Mouse (Mus musculus) myocyte (in vitro differentiated cells): ENCODE measurements around the gene Clec2e.

ENCODE experiments used
- CEBPB ChIP-seq: IDR thresholded peaks from 2 replicates; pipeline ENCODE4 v1.6.1; 2011; ENCODE audit warnings: mild to moderate bottlenecking, moderate library complexity; ENCODE audit not compliant: poor library complexity, insufficient read depth, severe bottlenecking
- E2F4 ChIP-seq: IDR thresholded peaks from one replicate; pipeline ENCODE4 v1.6.1; 2011; ENCODE audit warnings: mild to moderate bottlenecking, control low read depth, moderate library complexity; ENCODE audit not compliant: insufficient read depth
- MAX ChIP-seq: IDR thresholded peaks from one replicate; pipeline ENCODE4 v1.6.1; 2011; ENCODE audit warnings: low read depth, mild to moderate bottlenecking, control low read depth
- MYOD1 ChIP-seq, 3 experiments: IDR thresholded peaks; one replicate each; pipeline ENCODE4 v1.6.1; 2011; ENCODE audit warnings: control low read depth in 2 of 3, low read depth in 2 of 3, mild to moderate bottlenecking in 2 of 3, moderate library complexity in 1 of 3; ENCODE audit not compliant: insufficient read length in 2 of 3, control insufficient read depth in 1 of 3
- POLR2A ChIP-seq: IDR thresholded peaks from one replicate; pipeline ENCODE4 v1.6.1; 2011; ENCODE audit warnings: low read depth, mild to moderate bottlenecking, control low read depth, moderate library complexity; ENCODE audit not compliant: insufficient read length
- POLR2AphosphoS2 ChIP-seq: IDR thresholded peaks from one replicate; pipeline ENCODE4 v1.6.1; 2011; ENCODE audit warnings: low read depth, control low read depth; ENCODE audit not compliant: insufficient read length
- REST ChIP-seq: IDR thresholded peaks from one replicate; pipeline ENCODE4 v1.6.1; 2011; ENCODE audit warnings: mild to moderate bottlenecking, control low read depth, moderate library complexity; ENCODE audit not compliant: insufficient read depth, insufficient read length
- SRF ChIP-seq: IDR thresholded peaks from one replicate; pipeline ENCODE4 v1.6.1; 2011; ENCODE audit warnings: low read depth; ENCODE audit not compliant: control insufficient read depth, insufficient read length
- TCF12 ChIP-seq: IDR thresholded peaks from one replicate; pipeline ENCODE4 v1.6.1; 2011; ENCODE audit warnings: mild to moderate bottlenecking, control low read depth; ENCODE audit not compliant: poor library complexity, insufficient read depth, severe bottlenecking
- USF1 ChIP-seq: IDR thresholded peaks from one replicate; pipeline ENCODE4 v1.6.1; 2011; ENCODE audit warnings: low read depth, mild to moderate bottlenecking, control low read depth, moderate library complexity

DNA sequence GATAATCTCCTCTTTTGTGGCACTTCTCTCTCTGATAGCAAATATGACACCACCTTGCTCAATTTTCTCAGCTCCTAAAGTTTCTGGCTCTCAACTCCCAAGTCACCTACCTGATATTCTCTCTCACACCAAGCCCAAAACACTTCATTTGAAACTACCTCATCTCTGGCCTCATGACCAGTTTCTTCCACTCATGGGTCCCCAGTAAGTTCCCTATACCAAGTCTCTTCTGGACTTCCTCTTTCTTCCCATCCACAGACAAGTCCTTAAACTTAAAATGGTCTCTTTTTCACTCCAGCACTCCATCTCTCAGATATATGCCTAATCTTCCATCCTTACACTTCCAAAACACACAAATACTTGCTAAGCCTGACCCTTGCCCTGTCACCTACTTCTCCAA lies 42.7 kb downstream of the Clec2e start:
- TF ChIP-seq POLR2A (no peak), POLR2AphosphoS2 (no peak), CEBPB (no peak), E2F4 (no peak), MAX (no peak), MYOD1 (IDR thresholded peaks at IDR 0.05; ENCODE audit: control insufficient read depth in 1 of 3, insufficient read length in 2 of 3, low read depth in 2 of 3) (no peak), TCF12 (no peak), USF1 (no peak), SRF (no peak), REST (no peak)
